Mouse (Mus musculus): Measurements from ENCODE around the gene Celf1. TPM values are rescaled to one million over a fixed set of nuclear protein-coding genes. Genes with fewer than 3 reads are reported as not detected.
A peak's percentile ranks its signal among the peaks of the same experiment; 100 is the strongest.
"Not testable (repeated sequence)": the region's sequence is repeated elsewhere in the genome, so short reads cannot be mapped to it uniquely, and the experiment has no call there.

Gene Celf1
- polyA plus RNA-seq, 1 experiment from 2014 or later, result 86.6 TPM

- no peaks in the 10 kb centered on the region for H3K9me3 ChIP-seq (replicated peaks)
- no peak overlapping the region for H3K4me3 ChIP-seq (replicated peaks)
- H3K36me3 ChIP-seq, result no peaks in the 10 kb centered on the region
- H3K9ac ChIP-seq (replicated peaks), result no peak overlapping the region
- no peaks in the 10 kb centered on the region for H3K4me1 ChIP-seq
- WGBS, result 89% methylated on average over 1 of the region's 1 CpGs
- H3K27ac ChIP-seq (replicated peaks), result no peak overlapping the region
- no peak for ATAC-seq (ENCODE audit: low FRiP score)
- no peak overlapping the region for H3K4me2 ChIP-seq
- H3K27me3 ChIP-seq (replicated peaks), result no peaks in the 10 kb centered on the region
Observed at GRCm38 (mm10) chr2:91026491-91026890, 86.3 kb downstream of the Celf1 start.

- Histone ChIP-seq H3K36me3 (no peaks in the 10 kb centered on the region), H3K4me1 (no peaks in the 10 kb centered on the region), H3K27ac (replicated peaks) (no peak overlapping the region), H3K4me2 (no peak overlapping the region), H3K27me3 (replicated peaks) (no peaks in the 10 kb centered on the region), H3K9ac (replicated peaks) (no peak overlapping the region), H3K9me3 (replicated peaks) (no peaks in the 10 kb centered on the region), H3K4me3 (replicated peaks) (no peak overlapping the region)
- WGBS, result 75% methylated on average over 9 of the region's 9 CpGs
- ATAC-seq (ENCODE audit: low FRiP score), result no peak
Observed at GRCm38 (mm10) chr2:91027391-91028214, 87.4 kb downstream of the Celf1 start.

GRCm38 (mm10) chr2:91031216-91031615, 91.0 kb downstream of the Celf1 start:
- H3K9ac ChIP-seq (replicated peaks), result no peak overlapping the region
- no peaks in the 10 kb centered on the region for H3K4me1 ChIP-seq
- H3K27ac ChIP-seq (replicated peaks), result no peak overlapping the region
- H3K36me3 ChIP-seq, result no peaks in the 10 kb centered on the region
- H3K4me3 ChIP-seq (replicated peaks), result no peak overlapping the region
- H3K4me2 ChIP-seq, result no peak overlapping the region
- ATAC-seq (ENCODE audit: low FRiP score), result no peak
- 89% methylated on average over 4 of the region's 4 CpGs for WGBS
- no peaks in the 10 kb centered on the region for H3K9me3 ChIP-seq (replicated peaks)
- H3K27me3 ChIP-seq (replicated peaks), result no peaks in the 10 kb centered on the region

GRCm38 (mm10) chr2:91033000-91033399, 92.8 kb downstream of the Celf1 start:
- WGBS, result 24% methylated on average over 3 of the region's 3 CpGs
- Histone ChIP-seq H3K4me1 (no peaks in the 10 kb centered on the region), H3K27ac (replicated peaks) (no peak overlapping the region), H3K9me3 (replicated peaks) (no peaks in the 10 kb centered on the region), H3K36me3 (no peaks in the 10 kb centered on the region), H3K4me2 (no peak overlapping the region), H3K27me3 (replicated peaks) (no peaks in the 10 kb centered on the region), H3K4me3 (replicated peaks) (no peak overlapping the region), H3K9ac (replicated peaks) (no peak overlapping the region)
- ATAC-seq (ENCODE audit: low FRiP score), result no peak

GRCm38 (mm10) chr2:91035385-91035784, 95.2 kb downstream of the Celf1 start, which contains the start of gene Rapsn:
Gene Rapsn, plus strand, starts transcription at chr2:91035620.
- H3K27ac ChIP-seq (replicated peaks), result no peak within 1 kb of the TSS
- ATAC-seq (ENCODE audit: low FRiP score), result no peak
- no peak within 1 kb of the TSS for H3K9ac ChIP-seq (replicated peaks)
- H3K9me3 ChIP-seq (replicated peaks), result no peaks in the 10 kb centered on the region
- no peaks in the 10 kb centered on the region for H3K27me3 ChIP-seq (replicated peaks)
- H3K36me3 ChIP-seq, result no peaks in the 10 kb centered on the region
- 73% methylated on average over 9 of the region's 9 CpGs for WGBS
- H3K4me3 ChIP-seq (replicated peaks), result no peak within 1 kb of the TSS
- H3K4me1 ChIP-seq, result no peaks in the 10 kb centered on the region
- no peak within 1 kb of the TSS for H3K4me2 ChIP-seq

- no peaks in the 10 kb centered on the region for H3K4me1 ChIP-seq
- H3K27ac ChIP-seq (replicated peaks), result no peak overlapping the region
- no peak overlapping the region for H3K9ac ChIP-seq (replicated peaks)
- H3K9me3 ChIP-seq (replicated peaks), result no peaks in the 10 kb centered on the region
- H3K4me3 ChIP-seq (replicated peaks), result no peak overlapping the region
- WGBS, result 73% methylated on average over 8 of the region's 8 CpGs
- H3K4me2 ChIP-seq, result no peak overlapping the region
- ATAC-seq (ENCODE audit: low FRiP score), result no peak
- H3K27me3 ChIP-seq (replicated peaks), result no peaks in the 10 kb centered on the region
- no peaks in the 10 kb centered on the region for H3K36me3 ChIP-seq
Observed at GRCm38 (mm10) chr2:91041786-91042185, 101.6 kb downstream of the Celf1 start.

GRCm38 (mm10) chr2:91042651-91043398, 102.6 kb downstream of the Celf1 start:
- 69% methylated on average over 21 of the region's 21 CpGs for WGBS
- no peaks in the 10 kb centered on the region for H3K9me3 ChIP-seq (replicated peaks)
- H3K27ac ChIP-seq (replicated peaks), result no peak overlapping the region
- ATAC-seq (ENCODE audit: low FRiP score), result no peak
- H3K27me3 ChIP-seq (replicated peaks), result no peaks in the 10 kb centered on the region
- H3K4me2 ChIP-seq, result no peak overlapping the region
- H3K36me3 ChIP-seq, result no peaks in the 10 kb centered on the region
- H3K4me3 ChIP-seq (replicated peaks), result no peak overlapping the region
- H3K9ac ChIP-seq (replicated peaks), result no peak overlapping the region
- H3K4me1 ChIP-seq, result no peaks in the 10 kb centered on the region

GRCm38 (mm10) chr2:91044727-91045126, 104.5 kb downstream of the Celf1 start:
- no peaks in the 10 kb centered on the region for H3K36me3 ChIP-seq
- no peaks in the 10 kb centered on the region for H3K9me3 ChIP-seq (replicated peaks)
- H3K27ac ChIP-seq (replicated peaks), result no peak overlapping the region
- H3K4me1 ChIP-seq, result no peaks in the 10 kb centered on the region
- H3K4me3 ChIP-seq (replicated peaks), result no peak overlapping the region
- WGBS, result 85% methylated on average over 13 of the region's 13 CpGs
- no peak for ATAC-seq (ENCODE audit: low FRiP score)
- no peaks in the 10 kb centered on the region for H3K27me3 ChIP-seq (replicated peaks)
- H3K4me2 ChIP-seq, result no peak overlapping the region
- no peak overlapping the region for H3K9ac ChIP-seq (replicated peaks)

- not testable (repeated sequence) for H3K27ac ChIP-seq (replicated peaks); H3K4me1 ChIP-seq; H3K4me2 ChIP-seq; H3K9ac ChIP-seq (replicated peaks); H3K4me3 ChIP-seq (replicated peaks); H3K27me3 ChIP-seq (replicated peaks); H3K9me3 ChIP-seq (replicated peaks); H3K36me3 ChIP-seq; ATAC-seq (ENCODE audit: low FRiP score)
- 92% methylated on average over 1 of the region's 1 CpGs for WGBS
Observed at GRCm38 (mm10) chr2:91045805-91046204, 105.6 kb downstream of the Celf1 start.

GRCm38 (mm10) chr2:91047359-91047758, 107.2 kb downstream of the Celf1 start:
- Histone ChIP-seq H3K4me3 (replicated peaks) (no peak overlapping the region), H3K4me1 (no peaks in the 10 kb centered on the region), H3K36me3 (0 out of 2 replicates have a peak, but pooled peaks cover 3% of the 10 kb centered on the region), H3K9ac (replicated peaks) (no peak overlapping the region), H3K27ac (replicated peaks) (no peak overlapping the region), H3K27me3 (replicated peaks) (no peaks in the 10 kb centered on the region), H3K9me3 (replicated peaks) (no peaks in the 10 kb centered on the region), H3K4me2 (no peak overlapping the region)
- WGBS, result 58% methylated on average over 9 of the region's 9 CpGs
- ATAC-seq (ENCODE audit: low FRiP score), result no peak

GRCm38 (mm10) chr2:91051917-91052316, 111.7 kb downstream of the Celf1 start:
- H3K4me2 ChIP-seq, result no peak overlapping the region
- peaks cover 22% of the 10 kb centered on the region for H3K36me3 ChIP-seq
- H3K27me3 ChIP-seq (replicated peaks), result no peaks in the 10 kb centered on the region
- no peaks in the 10 kb centered on the region for H3K9me3 ChIP-seq (replicated peaks)
- no peak for ATAC-seq (ENCODE audit: low FRiP score)
- 81% methylated on average over 3 of the region's 3 CpGs for WGBS
- H3K27ac ChIP-seq (replicated peaks), result no peak overlapping the region
- peaks cover 20% of the 10 kb centered on the region for H3K4me1 ChIP-seq
- no peak overlapping the region for H3K9ac ChIP-seq (replicated peaks)
- H3K4me3 ChIP-seq (replicated peaks), result no peak overlapping the region

- H3K27me3 ChIP-seq (replicated peaks), result no peaks in the 10 kb centered on the region
- peaks cover 30% of the 10 kb centered on the region for H3K36me3 ChIP-seq
- no peaks in the 10 kb centered on the region for H3K9me3 ChIP-seq (replicated peaks)
- no peak overlapping the region for H3K27ac ChIP-seq (replicated peaks)
- no peak overlapping the region for H3K9ac ChIP-seq (replicated peaks)
- no peak for ATAC-seq (ENCODE audit: low FRiP score)
- peak overlapping the region; percentile 85; the same call in 1 of the 2 replicates for H3K4me2 ChIP-seq
- 55% methylated on average over 2 of the region's 2 CpGs for WGBS
- peaks cover 20% of the 10 kb centered on the region for H3K4me1 ChIP-seq
- H3K4me3 ChIP-seq (replicated peaks), result no peak overlapping the region
Observed at GRCm38 (mm10) chr2:91052752-91053151, 112.6 kb downstream of the Celf1 start.
